Mouse (Mus musculus) cerebellum, adult 9-10 months (tissue): ENCODE results near the gene Vps13c.

ENCODE experiments used
- DNase-seq: peaks from one replicate; pipeline ENCODE4 v3.0.0; 2022

Gene Vps13c

GRCm38 (mm10) chr9:68022311-68023043 is 182.3 kb downstream of the Vps13c start:
- DNase-seq = no peak

- DNase-seq = no peak
Measured at GRCm38 (mm10) chr9:68028631-68029030, 188.4 kb downstream of the Vps13c start.

- no peak for DNase-seq
Measured at GRCm38 (mm10) chr9:68033771-68034170, 193.6 kb downstream of the Vps13c start.
